Mouse (Mus musculus) brain, embryonic 14.5 days (tissue): Measurements from ENCODE around the gene Filip1l. TPM values are rescaled to one million over a fixed set of nuclear protein-coding genes. Genes with fewer than 3 reads are reported as not detected.

Source experiments
- DNase-seq: peaks from one replicate; pipeline ENCODE4 v3.0.0-alpha.2; 2011; ENCODE audit warnings: low read depth
- CTCF ChIP-seq: fragments of 200-500 bp; IDR thresholded peaks from 2 replicates; pipeline ENCODE4 v1.5.1; 2012; ENCODE audit warnings: inconsistent platforms, mild to moderate bottlenecking, moderate library complexity, borderline replicate concordance; ENCODE audit not compliant: insufficient read depth, insufficient read length; ENCODE audit errors: extremely low read depth
- POLR2A ChIP-seq: fragments of 200-500 bp; IDR thresholded peaks from 2 replicates; pipeline ENCODE4 v1.6.1; 2012; ENCODE audit warnings: mild to moderate bottlenecking, inconsistent platforms, borderline replicate concordance; ENCODE audit not compliant: poor library complexity, insufficient read depth, insufficient read length, severe bottlenecking; ENCODE audit errors: extremely low read depth
- polyA plus RNA-seq: library from polyadenylated mRNA; depleted of rRNA; stranded (reverse); fragments of >200 nt; gene quantifications from 2 replicates; pipeline ENCODE4 v1.2.3, GENCODE M21; 2012

Filip1l gene
- polyA plus RNA-seq, 1 experiment, result 2.5 TPM

DNA sequence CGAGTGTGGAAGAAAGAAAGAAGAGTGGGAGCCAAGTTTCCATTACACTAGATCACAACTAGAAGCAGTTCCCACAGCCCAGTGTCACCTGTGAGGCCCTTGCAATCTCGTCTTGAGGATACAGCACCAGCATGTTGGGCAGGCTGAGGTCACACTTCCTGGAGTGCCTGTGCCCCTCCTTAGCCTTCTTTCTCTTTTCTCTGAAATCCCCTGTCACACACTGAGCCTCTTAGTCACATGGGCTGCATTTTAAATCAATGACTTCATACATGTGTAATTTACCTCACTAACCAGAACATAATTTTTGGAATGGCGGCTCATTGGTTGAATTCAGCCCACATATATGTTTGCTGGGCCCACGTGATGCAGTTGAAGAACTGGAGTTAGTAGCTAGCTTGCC, 50.0 kb downstream of the Filip1l start:
- TF ChIP-seq CTCF, result no peak
- no peak for TF ChIP-seq POLR2A
- no peak for DNase-seq

DNA sequence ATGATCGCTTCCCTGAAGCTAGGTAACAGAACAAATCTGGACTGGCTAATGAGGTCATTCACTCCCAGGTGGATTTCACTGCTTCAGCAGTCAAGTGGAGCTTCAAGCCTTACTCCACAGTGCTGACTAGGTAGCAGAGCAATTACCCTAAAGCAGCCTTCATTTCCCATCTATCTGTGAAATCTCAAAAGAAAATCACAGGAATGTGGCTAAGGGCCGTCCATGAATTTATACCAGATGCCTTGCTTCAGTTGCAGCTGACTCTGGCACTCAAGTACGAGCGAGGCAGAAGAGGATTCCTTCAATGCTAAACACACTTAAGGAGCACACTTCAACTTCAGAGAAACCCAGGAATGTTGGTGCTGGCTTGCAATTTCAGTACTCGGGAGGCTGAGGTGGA, 50.9 kb downstream of the Filip1l start:
- TF ChIP-seq CTCF, result no peak
- no peak for TF ChIP-seq POLR2A
- no peak for DNase-seq

DNA sequence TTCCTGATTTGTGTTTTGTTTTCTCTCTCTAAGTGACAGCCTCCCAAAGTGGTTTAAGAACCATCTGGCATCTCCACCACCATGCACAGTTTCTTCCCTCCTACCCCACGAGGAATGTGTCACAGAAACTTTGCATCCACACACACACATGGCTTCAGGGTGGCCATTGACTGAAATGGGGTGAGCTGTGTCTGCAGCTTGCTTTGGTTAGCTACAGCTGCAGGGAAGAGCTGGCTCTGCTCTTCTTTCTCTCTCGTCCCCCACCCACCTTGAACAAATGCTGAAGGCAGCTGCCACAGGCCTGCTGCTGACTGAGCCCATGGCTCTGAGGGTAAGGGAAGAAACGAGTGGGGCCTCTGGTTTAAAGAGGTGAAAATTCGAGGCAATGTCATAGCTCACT, 59.9 kb downstream of the Filip1l start:
- no peak for TF ChIP-seq CTCF
- TF ChIP-seq POLR2A, result no peak
- no peak for DNase-seq

DNA sequence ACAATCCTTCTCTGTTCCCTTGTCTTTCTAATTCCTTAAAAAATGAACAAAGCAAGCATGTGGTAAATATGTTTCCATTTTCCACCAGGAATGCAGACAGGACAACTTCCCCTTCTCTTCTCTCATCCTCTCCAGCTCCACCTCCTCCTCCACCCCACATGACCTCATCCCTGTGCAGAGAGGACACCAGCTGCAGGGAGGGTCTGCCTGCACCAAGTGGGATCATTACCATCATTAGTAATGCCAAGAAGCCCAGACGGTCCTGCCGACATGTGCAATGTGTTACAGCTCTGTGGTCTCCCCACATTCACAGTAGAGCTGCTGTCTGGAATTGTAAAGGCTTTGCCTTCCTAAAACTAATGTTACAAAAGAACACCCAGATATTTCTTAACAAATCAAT, 63.2 kb downstream of the Filip1l start:
- peak; percentile 46 for DNase-seq
- TF ChIP-seq POLR2A (no peak), CTCF (no peak)

DNA sequence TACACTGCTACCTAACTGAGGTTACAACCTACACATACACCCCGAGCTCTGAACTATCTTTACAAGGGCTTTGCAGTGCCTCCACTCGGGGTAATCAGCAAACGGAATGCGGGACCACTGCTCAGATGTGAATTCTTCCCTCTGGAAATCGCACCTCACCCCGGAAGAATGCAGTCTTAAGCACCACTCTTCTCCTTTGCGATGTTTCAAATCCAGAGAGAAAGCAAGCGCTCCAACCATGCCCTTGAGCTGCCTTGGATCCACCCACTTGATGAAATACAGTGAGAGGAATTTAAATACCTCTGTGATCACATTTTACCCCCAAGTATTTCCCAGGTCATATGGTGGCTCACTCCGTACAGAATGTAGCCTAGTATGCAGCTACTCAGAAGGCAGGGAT, 64.1 kb downstream of the Filip1l start:
- DNase-seq, result no peak
- no peak for TF ChIP-seq POLR2A
- TF ChIP-seq CTCF, result no peak

DNA sequence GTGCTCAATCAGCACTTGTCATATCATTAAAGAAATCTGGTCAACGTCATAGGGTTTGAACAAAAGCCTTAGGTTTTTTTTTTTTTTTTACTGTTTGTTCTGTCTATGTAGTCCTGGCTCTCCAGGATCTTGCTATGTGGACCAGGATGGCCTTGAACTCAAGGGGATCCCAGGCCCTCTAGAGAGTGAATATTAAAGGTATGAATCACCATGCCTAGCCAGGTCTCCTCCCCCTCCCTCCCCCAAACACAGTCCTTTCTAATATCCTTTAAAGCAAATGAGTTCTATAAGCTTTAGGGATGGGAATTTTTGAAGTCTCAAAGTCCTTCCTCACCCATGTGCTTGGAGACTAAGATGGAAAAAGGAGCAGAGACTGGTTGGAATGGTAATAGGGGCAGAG, 65.1 kb downstream of the Filip1l start:
- TF ChIP-seq CTCF (no peak), POLR2A (no peak)
- no peak for DNase-seq

DNA sequence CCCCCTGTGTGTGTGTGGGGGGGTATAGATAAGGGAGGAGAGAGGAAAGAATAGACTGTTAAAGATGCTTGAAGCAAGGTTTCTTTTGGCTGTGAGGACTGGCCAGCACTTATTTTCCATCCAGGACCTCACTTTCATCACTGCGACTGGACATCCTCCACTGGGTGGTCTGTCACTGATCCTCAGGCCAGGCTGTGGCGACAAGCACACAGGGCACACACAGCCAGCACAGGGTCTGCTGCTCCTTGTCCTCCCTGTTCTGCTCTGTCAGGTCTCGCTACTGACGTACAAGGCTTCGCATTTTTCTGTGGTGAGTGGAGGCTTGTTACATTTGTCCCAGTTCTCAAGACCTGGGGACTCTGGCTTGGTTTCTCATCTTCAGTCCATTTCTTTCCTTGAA, 66.4 kb downstream of the Filip1l start:
- TF ChIP-seq POLR2A (no peak), CTCF (no peak)
- no peak for DNase-seq

DNA sequence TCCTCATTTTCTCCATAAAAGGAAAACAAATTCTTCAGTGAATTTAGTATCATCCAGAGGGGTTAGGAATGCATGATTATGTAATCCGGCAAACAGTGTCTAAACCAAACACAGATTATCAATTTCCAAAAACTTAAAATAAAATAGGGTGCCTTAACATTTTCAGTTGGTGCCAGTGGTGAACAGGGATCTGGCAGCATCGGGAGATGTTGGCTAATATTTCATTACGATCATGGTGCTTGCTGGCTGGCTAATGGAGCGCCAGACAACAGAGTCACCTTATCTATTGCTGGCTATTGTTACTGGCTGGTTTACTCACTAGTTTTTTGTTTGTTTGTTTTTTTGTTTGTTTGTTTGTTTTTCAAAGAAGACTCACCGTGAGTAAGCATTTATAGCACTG, 67.0 kb downstream of the Filip1l start:
- TF ChIP-seq CTCF (no peak), POLR2A (no peak)
- no peak for DNase-seq

DNA sequence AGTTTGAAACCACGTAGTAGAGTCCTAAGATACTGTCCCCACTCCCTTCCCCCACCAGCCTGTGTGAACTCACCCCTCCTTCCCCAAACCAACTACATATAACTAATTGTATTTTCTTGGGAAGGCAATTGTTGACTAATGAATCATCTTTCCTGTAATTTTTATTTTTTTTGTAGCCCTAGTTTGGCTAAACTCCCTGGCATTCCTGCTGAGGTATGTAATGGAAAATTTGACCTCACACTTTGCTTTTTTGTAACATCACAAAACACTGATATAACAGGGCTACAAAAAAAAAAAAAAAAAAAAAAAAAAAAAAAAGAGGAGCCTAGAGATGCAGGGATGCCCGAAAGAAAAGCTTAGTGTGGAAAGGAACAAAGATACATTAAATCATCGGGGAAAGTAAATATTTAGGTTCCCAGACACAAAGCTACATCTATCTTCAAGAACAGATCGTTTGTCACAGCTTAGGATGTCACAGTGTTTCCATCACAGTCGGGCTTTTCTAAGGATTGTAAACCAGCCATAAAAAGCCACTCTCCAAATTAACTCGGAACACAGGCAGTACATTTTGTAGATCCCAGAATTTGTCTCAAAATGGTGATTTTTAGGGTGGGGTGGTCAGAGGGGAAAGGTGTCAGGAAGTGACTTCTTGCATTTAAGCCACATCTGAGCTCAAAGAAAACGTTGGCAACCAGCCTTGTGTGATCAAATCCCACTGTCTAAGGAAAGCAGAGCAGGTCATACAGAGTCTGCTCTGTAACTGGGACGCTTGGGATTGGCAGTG, 68.1 kb downstream of the Filip1l start:
- no peak for DNase-seq
- TF ChIP-seq POLR2A (no peak), CTCF (no peak)

DNA sequence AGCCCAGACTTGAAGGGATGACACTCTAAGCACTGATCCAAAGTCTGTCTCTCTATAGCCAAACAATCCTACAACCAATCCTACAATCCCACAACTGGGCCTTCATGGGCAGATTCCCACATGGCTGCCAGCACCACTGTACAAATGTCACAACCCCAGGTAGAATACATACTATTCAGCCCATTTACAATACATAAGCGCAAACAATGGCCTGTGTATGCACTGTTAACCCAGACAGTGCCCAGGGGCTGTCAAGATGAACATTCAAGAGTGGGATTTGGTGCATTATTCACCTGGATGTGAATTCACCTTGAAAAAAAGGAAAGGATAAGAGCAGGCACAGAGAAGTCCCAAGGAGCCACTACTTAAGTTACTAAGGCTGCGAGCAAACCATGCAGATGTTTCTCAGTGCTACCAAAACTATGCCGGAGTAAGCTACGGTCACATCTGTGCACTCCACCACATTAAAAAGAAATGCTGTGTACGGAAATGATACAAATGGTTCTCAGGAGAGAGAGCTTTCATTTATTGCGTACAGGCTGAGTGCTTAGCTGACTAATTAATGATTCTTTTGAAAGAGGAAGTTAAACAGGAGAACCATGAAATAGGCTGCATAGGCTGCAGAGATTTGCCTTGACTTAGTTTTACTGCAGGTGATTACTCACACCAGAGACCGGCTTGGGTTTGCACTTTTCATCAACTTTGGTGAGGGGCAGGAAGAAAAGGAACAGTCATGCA, 69.0 kb downstream of the Filip1l start:
- DNase-seq, result no peak
- TF ChIP-seq POLR2A (no peak), CTCF (no peak)

DNA sequence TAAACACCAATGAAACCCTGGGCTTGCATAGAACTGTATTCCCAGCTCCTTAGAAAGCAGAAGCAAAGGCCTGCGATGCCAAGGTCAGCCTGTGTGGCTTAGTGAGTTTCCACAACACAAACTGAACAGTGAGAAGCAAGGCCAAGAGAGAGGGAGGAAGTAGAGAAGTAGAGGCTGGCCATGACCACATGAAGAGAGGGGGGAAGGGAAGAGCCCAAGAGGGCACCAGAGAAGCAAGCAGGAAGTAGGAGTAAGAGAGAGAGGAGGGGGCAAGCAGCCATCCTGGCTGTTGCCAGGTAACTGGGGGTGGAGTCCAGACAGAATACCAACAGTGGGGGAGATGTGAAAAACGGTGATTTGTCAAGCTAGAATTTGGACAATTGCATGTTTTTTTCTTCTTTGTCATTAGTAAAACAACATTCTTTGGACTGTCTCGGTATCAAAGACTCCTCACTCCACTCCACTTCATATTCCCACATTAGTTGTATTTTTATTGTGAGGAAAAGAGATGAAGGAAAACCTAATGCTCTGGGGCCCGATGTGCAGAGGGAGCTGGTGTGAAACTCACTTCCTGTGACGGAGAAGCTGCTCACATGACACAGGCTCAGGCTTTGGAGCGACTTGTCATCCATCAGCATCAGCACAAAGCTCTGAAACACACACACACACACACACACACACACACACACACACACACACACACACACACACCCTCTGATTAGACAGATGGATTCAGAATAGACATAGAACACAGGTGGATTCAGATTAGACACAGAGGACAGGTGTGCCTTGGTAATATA, 70.3 kb downstream of the Filip1l start:
- no peak for DNase-seq
- TF ChIP-seq CTCF, result no peak
- no peak for TF ChIP-seq POLR2A

DNA sequence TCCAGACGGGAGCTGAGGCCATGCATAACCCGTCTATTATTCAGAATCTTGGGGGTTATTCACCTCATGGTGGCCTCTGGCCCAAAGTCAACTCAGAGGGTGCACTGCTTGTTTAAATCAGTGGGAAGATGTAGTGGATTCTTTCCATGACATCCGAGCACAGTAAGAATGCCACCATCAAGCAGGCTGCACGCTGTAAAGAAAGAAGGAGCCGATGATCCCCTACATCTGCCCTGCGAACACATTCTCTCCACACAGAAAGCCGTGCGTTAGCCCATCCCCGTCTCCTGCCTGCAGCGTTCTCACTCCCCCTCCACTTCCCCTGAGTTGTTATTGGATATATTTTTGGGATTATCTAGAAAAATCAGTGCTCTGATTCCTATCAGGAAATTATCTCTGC, 73.8 kb downstream of the Filip1l start:
- TF ChIP-seq POLR2A, result no peak
- TF ChIP-seq CTCF, result no peak
- peak; percentile 27 for DNase-seq
